Mouse (Mus musculus): ENCODE results near the gene Celf2.

The Celf2 gene

GRCm38 (mm10) chr2:7207691-7208504 lies 301.5 kb downstream of the Celf2 start:
- no peak for DNase-seq (ENCODE audit: low read depth, low spot score)

- DNase-seq (ENCODE audit: low read depth, low spot score) = no peak
Measured at GRCm38 (mm10) chr2:7193413-7193812, 315.9 kb downstream of the Celf2 start.

DNA sequence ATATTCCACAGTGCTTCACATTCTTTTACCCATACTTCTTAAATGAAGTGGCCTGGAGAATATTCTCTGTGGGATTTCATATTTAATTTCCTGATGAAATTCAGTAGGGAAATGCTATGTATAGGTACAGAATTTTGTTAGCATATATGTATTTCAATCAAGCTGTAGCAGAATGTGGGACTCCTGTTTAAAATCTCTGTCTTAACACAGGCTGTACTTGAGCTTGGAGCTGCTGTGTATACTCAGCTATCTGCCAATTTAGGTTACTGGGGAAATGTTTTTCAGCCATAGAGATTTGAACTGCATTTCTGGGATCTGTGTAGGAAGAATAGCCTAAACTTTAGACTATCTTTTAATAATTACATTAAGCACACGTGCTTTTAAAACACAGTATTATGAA lies 330.2 kb downstream of the Celf2 start:
- no peak for DNase-seq (ENCODE audit: low read depth, low spot score)

- no peak for DNase-seq (ENCODE audit: low read depth, low spot score)
Measured at GRCm38 (mm10) chr2:7173271-7174064, 335.9 kb downstream of the Celf2 start.

GRCm38 (mm10) chr2:7171087-7171696 lies 338.2 kb downstream of the Celf2 start:
- DNase-seq (ENCODE audit: low read depth, low spot score) = no peak

- DNase-seq (ENCODE audit: low read depth, low spot score) = no peak
Measured at GRCm38 (mm10) chr2:7165786-7166185, 343.6 kb downstream of the Celf2 start.

GRCm38 (mm10) chr2:7160108-7160507 lies 349.3 kb downstream of the Celf2 start:
- DNase-seq (ENCODE audit: low read depth, low spot score) = no peak

DNA sequence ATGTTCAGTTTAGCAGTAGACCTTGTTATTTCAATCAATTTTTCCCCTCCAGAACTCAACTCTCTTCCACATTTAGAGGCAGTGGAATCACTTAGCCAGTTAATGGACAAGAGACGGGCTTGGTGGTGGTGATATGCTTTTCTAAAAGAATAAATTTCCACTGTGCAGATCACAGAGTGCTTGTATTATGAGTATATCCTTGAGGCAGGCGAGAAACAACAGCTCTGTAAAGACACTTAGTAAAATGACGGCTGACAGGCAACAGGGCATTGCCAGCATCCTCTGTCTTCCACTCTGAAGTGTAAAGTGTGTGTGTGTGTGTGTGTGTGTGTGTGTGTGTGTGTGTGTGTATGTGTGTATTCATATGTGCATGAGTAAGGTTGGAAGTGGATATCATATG lies 362.1 kb downstream of the Celf2 start:
- no peak for DNase-seq (ENCODE audit: low read depth, low spot score)

- no peak for DNase-seq (ENCODE audit: low read depth, low spot score)
Measured at GRCm38 (mm10) chr2:7145541-7146043, 363.8 kb downstream of the Celf2 start.

DNA sequence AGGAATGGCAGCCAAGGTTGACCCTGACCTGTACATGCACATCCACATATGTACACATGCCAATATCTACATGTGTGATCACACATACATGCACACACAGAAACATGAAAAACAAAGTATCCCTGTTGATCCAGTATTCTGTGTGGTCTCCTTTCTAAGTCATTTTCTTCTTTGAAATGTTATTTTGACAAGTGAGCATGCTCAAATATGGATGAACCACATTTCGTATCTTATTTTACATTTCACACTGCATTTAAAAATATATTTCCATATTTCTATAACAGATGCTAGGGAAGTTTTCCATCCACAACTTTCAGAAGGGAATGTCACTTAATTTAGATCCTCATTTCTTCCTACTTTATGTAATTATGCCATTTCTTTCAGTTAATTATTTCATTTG lies 364.5 kb downstream of the Celf2 start:
- DNase-seq (ENCODE audit: low read depth, low spot score) = no peak

DNA sequence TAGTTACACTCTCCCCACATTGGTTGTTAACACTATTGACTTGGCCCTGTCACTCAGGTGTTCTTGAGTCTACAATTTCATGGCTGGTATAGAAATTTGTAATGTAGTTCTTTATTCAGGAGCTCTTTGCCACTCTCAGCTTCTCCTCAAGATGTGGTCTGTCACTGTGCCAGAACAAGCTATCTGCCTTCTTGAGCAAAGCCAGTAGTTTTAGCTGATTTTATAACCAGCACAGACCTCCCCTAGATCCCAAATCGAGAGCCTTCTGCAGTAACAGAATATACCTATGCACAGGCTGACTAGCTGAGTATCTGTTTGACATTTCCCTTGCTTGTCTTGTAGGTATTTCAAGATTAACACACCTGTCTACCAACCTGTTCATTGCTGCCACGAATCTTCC lies 386.0 kb downstream of the Celf2 start:
- no peak for DNase-seq (ENCODE audit: low read depth, low spot score)

DNA sequence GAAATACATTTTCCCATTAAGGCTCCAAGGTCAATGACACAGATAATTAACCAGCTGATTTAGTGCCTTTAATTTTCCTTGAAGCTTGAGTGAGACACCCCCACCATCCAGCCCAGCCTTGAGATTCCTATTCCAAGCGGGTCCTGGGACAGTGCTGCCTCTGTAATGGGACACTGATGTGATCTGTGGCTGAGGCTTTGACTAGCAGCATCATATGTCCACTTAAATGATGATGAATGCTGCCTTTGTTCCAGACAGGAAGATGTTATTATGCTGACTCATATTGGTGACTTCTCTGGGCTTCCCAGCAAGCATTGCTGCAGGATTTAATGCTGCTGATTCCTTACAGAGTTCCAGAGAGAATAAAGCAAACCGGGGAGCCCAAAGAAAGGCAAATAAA lies 393.6 kb downstream of the Celf2 start:
- DNase-seq (ENCODE audit: low read depth, low spot score) = no peak

DNA sequence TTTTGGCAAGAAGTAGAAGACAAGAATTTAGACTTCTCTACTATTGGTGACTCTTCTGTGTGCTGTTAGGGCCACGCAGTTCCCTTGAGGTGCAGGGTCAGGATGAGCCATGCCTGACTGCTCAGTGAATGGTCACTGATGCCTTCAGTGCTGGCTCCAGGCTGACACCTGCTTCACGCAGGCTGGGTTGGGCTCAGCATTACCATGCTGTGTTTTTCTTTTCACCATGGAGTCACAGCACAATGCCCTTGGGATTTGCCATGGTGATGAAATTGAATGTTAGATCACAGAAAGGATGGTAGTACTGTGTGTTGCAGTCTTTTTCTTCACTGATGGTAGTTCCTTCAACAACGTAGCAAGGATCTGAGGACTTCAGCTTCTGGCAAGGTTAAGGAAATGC lies 394.2 kb downstream of the Celf2 start:
- DNase-seq (ENCODE audit: low read depth, low spot score) = no peak

DNA sequence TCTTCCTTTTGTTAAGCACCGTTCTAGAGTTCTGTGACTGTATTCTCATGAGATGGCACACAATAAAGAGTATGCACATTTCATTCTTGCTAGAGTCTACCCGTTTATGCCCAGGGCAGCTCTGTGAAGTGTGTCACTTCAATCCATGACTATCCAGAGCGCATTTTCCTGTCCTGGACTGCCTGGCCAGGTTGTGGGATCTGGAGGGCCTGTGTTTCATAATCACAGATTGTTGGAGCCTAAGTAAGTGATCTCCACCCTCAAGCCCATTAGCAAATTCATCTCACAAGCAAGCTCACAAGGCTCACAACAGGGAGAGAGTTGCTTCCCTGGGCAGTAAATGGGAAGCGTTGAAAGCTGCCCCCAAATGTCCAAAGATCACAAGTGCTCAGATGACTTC lies 395.6 kb downstream of the Celf2 start:
- no peak for DNase-seq (ENCODE audit: low read depth, low spot score)

GRCm38 (mm10) chr2:7112156-7112813 lies 397.1 kb downstream of the Celf2 start:
- no peak for DNase-seq (ENCODE audit: low read depth, low spot score)

DNA sequence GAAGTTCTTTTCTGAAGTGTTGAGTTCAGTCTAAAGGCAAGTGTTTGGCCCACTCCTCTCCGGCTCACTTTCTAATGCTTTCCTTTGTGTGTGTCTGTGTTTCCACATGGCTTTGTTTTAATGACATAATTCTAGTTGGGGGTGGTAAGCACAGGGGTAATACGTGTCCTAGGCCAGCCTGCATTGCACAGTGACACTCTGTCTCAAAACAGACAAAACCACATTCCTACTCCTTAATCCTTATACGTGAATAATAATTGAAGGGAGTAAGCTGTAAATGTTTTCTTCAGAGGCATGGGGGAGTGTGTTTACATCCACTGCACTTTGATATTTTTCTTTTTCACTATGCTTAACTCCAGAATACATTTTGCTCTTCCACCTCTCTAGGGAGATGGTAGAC lies 415.9 kb downstream of the Celf2 start:
- no peak for DNase-seq (ENCODE audit: low read depth, low spot score)

DNA sequence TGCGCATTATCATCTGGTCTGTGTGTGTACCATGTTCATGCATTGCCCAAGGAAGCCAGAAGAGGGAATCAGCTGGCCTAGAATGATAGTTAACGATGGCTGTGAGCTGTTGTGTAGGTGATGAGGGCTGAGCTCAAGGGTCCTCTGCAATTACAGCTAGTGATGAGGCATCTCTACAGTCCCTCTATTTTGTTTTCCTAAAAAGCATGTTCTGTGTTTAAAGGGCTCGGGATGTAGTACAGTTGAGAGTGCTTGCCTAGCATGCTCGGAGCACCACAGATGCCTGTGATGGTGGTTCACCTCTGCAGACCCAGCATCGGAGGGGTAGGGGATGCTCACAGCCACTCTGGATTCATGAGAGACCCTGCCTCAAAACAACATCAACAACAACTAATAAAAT lies 416.7 kb downstream of the Celf2 start:
- DNase-seq (ENCODE audit: low read depth, low spot score) = no peak

DNA sequence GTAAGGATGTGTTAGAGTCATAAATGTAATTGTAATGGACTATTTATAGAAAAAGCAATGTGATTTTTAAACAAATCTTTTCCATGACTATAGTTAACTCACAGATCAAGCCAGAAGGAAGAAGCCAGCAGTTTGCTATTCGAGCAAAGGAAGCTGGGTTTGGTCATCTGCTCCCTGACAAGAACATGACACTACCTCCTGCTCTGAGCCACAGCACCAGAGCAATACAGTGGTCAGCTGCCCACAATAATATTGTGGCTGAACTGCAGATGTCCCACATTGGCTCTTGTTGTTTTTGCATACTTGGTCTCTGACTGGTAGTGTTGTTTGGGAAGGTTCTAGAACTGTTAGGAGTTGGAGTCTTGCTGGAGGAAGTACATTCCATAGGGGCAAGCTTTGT lies 418.9 kb downstream of the Celf2 start:
- DNase-seq (ENCODE audit: low read depth, low spot score) = no peak

DNA sequence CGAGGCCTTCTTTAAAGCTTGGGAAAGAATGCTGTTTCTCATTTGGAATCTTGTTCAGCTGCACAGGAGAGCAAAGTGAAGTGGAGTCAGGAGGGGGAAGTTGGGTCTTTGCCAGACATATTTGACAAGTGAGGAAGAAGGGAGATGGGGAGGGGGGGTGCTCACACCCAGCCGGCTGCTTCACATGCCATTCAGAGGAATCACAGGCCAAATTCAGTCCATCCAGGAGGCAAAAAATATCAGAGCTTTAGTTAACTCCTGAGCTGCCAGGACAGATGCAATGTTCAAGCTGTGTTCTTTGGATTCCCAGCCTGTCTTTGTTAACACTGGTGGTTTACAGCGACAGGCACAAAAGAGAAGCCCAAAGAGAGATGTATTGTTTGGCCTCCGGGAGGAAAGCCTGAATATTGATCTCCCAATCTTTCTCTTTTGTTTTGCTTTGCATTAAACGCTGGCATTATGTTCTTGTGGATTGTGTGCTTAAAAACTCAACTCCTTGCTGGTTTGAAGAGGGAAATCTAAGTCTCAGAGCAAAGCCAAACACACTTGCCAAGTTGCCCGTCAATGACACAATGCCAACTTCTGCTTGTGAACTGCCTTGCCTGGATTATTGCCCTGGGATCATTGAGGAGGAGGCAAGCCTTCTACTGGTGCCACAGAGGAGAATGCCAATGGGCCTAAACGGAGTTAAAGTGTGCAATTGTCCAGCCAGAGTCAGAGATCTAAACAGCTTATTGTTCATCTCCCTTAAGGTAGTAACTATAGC lies 420.1 kb downstream of the Celf2 start:
- DNase-seq (ENCODE audit: low read depth, low spot score) = peak; percentile 6

DNA sequence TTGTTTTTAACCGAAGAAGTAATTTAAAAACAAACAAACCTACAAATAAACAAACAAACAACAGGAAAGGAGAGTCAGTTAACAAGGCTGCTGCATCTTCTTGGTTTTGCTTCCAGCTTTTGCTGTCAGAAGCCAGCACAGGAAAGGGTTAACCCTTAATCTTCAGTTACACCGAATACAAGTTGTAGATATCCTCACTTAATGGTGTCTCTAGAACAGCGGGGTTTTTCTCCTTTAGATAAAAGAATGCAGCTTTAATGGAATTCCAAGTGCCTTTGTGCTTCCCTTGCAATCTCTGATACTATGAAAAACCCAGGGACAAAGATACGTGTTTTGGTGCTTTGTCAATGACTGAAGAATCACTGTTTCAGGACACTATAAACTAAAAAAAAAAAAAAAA lies 420.8 kb downstream of the Celf2 start:
- DNase-seq (ENCODE audit: low read depth, low spot score) = no peak

DNA sequence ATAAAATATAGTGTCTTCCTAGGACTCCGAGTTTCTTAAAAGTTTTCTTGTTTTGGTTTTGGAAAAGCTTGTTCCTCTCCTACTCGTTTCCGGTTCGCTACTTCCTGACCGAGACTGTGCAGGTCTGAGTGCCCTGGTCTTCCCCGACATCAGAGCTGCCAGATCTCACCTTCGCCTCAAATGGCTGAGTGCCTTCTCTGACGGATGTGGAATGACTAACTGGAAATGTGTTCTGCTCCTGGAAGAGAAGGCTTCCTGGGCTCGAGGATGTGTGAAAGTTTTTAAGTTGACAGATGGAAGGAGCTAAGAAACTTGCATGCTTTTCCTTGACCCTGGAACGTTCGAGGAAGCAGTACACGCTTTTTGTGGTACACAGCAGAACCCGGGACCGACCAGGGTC lies 421.9 kb downstream of the Celf2 start:
- DNase-seq (ENCODE audit: low read depth, low spot score) = no peak
